Mouse (Mus musculus) MEL (cell line): Measurements from ENCODE around the gene Spire2. TPM values are rescaled to one million over a fixed set of nuclear protein-coding genes. Genes with fewer than 3 reads are reported as not detected.
A peak's percentile ranks its signal among the peaks of the same experiment; 100 is the strongest.

ENCODE experiments used
- DNase-seq: peaks from one replicate; pipeline ENCODE4 v3.0.0; 2011; ENCODE audit warnings: low read depth, low spot score
- H3K27ac ChIP-seq: 2 replicates; pipeline ENCODE4 v1.5.1; 2012; ENCODE audit warnings: low read depth, mild to moderate bottlenecking, control low read depth, low read length, moderate library complexity; ENCODE audit not compliant: control insufficient read depth
- H3K27me3 ChIP-seq, 2 experiments: fragments of 150-350 bp in 1 of 2; sonication (generic) in 1 of 2; 2 replicates each; pipeline ENCODE4 v1.6.1; 2012; ENCODE audit warnings: low read length in 2 of 2, mild to moderate bottlenecking in 2 of 2, improper control_type of control experiment in 1 of 2, moderate library complexity in 1 of 2; ENCODE audit not compliant: insufficient read depth in 2 of 2, control insufficient read depth in 1 of 2
- H3K36me3 ChIP-seq, 2 experiments: 2 replicates each; pipeline ENCODE4 v1.6.1; 2012 to 2014; ENCODE audit warnings: low read length in 2 of 2, improper control_type of control experiment in 1 of 2, inconsistent platforms in 1 of 2, mild to moderate bottlenecking in 1 of 2; ENCODE audit not compliant: insufficient read depth in 2 of 2, control insufficient read depth in 1 of 2
- H3K4me1 ChIP-seq, 2 experiments: fragments of 150-350 bp in 1 of 2; sonication (generic) in 1 of 2; 2 replicates each; pipeline ENCODE4 v1.6.1; 2012; ENCODE audit warnings: low read length in 2 of 2, improper control_type of control experiment in 1 of 2, mild to moderate bottlenecking in 1 of 2; ENCODE audit not compliant: insufficient read depth in 2 of 2, control insufficient read depth in 1 of 2
- H3K4me3 ChIP-seq, 2 experiments: fragments of 150-350 bp in 1 of 2; sonication (generic) in 1 of 2; 2 replicates each; pipeline ENCODE4 v1.5.1; 2012; ENCODE audit warnings: low read depth in 2 of 2, low read length in 2 of 2, mild to moderate bottlenecking in 2 of 2, moderate library complexity in 2 of 2, control low read depth in 1 of 2, improper control_type of control experiment in 1 of 2; ENCODE audit not compliant: control insufficient read depth in 1 of 2, insufficient read depth in 1 of 2
- H3K79me2 ChIP-seq: 2 replicates; pipeline ENCODE4 v1.6.1; 2012; ENCODE audit warnings: mild to moderate bottlenecking, low read length, moderate library complexity; ENCODE audit not compliant: control insufficient read depth, poor library complexity, insufficient read depth
- H3K9ac ChIP-seq: 2 replicates; pipeline ENCODE4 v1.6.1; 2012; ENCODE audit warnings: low read depth, mild to moderate bottlenecking, control low read depth, low read length, moderate library complexity; ENCODE audit not compliant: control insufficient read depth, poor library complexity, severe bottlenecking
- H3K9me3 ChIP-seq: fragments of 150-350 bp; sonication (generic); replicated peaks from 2 replicates; pipeline ENCODE4 v1.6.1; 2012; ENCODE audit warnings: mild to moderate bottlenecking, low read length, improper control_type of control experiment, moderate library complexity; ENCODE audit not compliant: insufficient read depth
- BHLHE40 ChIP-seq: IDR thresholded peaks from 2 replicates; pipeline ENCODE4 v1.6.1; 2012; ENCODE audit warnings: low read depth, mild to moderate bottlenecking, inconsistent platforms, low read length, improper control_type of control experiment, borderline replicate concordance
- CTCF ChIP-seq, 3 experiments: IDR thresholded peaks in 2 of 3; conservative IDR thresholded peaks in 1 of 3; 2 replicates each; pipeline ENCODE4 v1.5.1; 2011 to 2012; ENCODE audit warnings: low read length in 3 of 3, low read depth in 2 of 3, mild to moderate bottlenecking in 2 of 3, improper control_type of control experiment in 1 of 3, inconsistent platforms in 1 of 3, mixed read lengths in 1 of 3, moderate library complexity in 1 of 3; ENCODE audit not compliant: control insufficient read depth in 1 of 3, insufficient read depth in 1 of 3, poor library complexity in 1 of 3, severe bottlenecking in 1 of 3
- ETS1 ChIP-seq: IDR thresholded peaks from 2 replicates; pipeline ENCODE4 v1.6.1; 2012; ENCODE audit warnings: low read depth, mild to moderate bottlenecking, inconsistent platforms, low read length, improper control_type of control experiment, moderate library complexity
- HCFC1 ChIP-seq: IDR thresholded peaks from 2 replicates; pipeline ENCODE4 v1.6.1; 2012; ENCODE audit warnings: low read depth, mild to moderate bottlenecking, inconsistent platforms, low read length, improper control_type of control experiment, moderate library complexity
- MYC ChIP-seq: IDR thresholded peaks from 2 replicates; pipeline ENCODE4 v1.6.1; 2011; ENCODE audit warnings: low read depth, mild to moderate bottlenecking, low read length, improper control_type of control experiment, moderate library complexity
- NELFE ChIP-seq: IDR thresholded peaks from 2 replicates; pipeline ENCODE4 v1.6.1; 2011; ENCODE audit warnings: low read depth, low read length, improper control_type of control experiment
- NRF1 ChIP-seq: IDR thresholded peaks from 2 replicates; pipeline ENCODE4 v1.6.1; 2014; ENCODE audit warnings: low read depth, mild to moderate bottlenecking, inconsistent platforms, low read length, improper control_type of control experiment, moderate library complexity; ENCODE audit not compliant: poor library complexity, insufficient read depth, severe bottlenecking
- POLR2A ChIP-seq, 2 experiments: IDR thresholded peaks; 2 replicates each; pipeline ENCODE4 v1.6.1; 2011 to 2012; ENCODE audit warnings: low read length in 2 of 2, mild to moderate bottlenecking in 2 of 2, control low read depth in 1 of 2, improper control_type of control experiment in 1 of 2, low read depth in 1 of 2, moderate library complexity in 1 of 2; ENCODE audit not compliant: control insufficient read depth in 1 of 2, insufficient read depth in 1 of 2, poor library complexity in 1 of 2
- RAD21 ChIP-seq: IDR thresholded peaks from 2 replicates; pipeline ENCODE4 v1.6.1; 2011; ENCODE audit warnings: mild to moderate bottlenecking, low read depth, low read length, improper control_type of control experiment
- SIN3A ChIP-seq: IDR thresholded peaks from 2 replicates; pipeline ENCODE4 v1.6.1; 2012; ENCODE audit warnings: low read length, improper control_type of control experiment, inconsistent platforms
- SMC3 ChIP-seq: IDR thresholded peaks from 2 replicates; pipeline ENCODE4 v1.6.1; 2011; ENCODE audit warnings: low read depth, low read length, improper control_type of control experiment
- UBTF ChIP-seq: IDR thresholded peaks from 2 replicates; pipeline ENCODE4 v1.6.1; 2012; ENCODE audit warnings: low read depth, mild to moderate bottlenecking, inconsistent platforms, low read length, improper control_type of control experiment, moderate library complexity, borderline replicate concordance; ENCODE audit not compliant: insufficient read depth
- USF1 ChIP-seq: IDR thresholded peaks from 2 replicates; pipeline ENCODE4 v1.6.1; 2014; ENCODE audit warnings: low read depth, mild to moderate bottlenecking, inconsistent platforms, low read length, improper control_type of control experiment, moderate library complexity
- USF2 ChIP-seq, 2 experiments: IDR thresholded peaks; 2 replicates each; pipeline ENCODE4 v1.6.1; 2011 to 2012; ENCODE audit warnings: improper control_type of control experiment in 2 of 2, low read length in 2 of 2, borderline replicate concordance in 1 of 2, inconsistent platforms in 1 of 2, low read depth in 1 of 2, mild to moderate bottlenecking in 1 of 2; ENCODE audit not compliant: insufficient read depth in 1 of 2
- ZC3H11A ChIP-seq: IDR thresholded peaks from 2 replicates; pipeline ENCODE4 v1.6.1; 2012; ENCODE audit warnings: low read depth, mild to moderate bottlenecking, inconsistent platforms, low read length, improper control_type of control experiment
- ZKSCAN1 ChIP-seq: IDR thresholded peaks from 2 replicates; pipeline ENCODE4 v1.6.1; 2012; ENCODE audit warnings: low read depth, mild to moderate bottlenecking, inconsistent platforms, low read length, improper control_type of control experiment, moderate library complexity
- ZNF384 ChIP-seq: IDR thresholded peaks from 2 replicates; pipeline ENCODE4 v1.6.1; 2012; ENCODE audit warnings: low read depth, mild to moderate bottlenecking, inconsistent platforms, low read length, improper control_type of control experiment
- polyA plus RNA-seq, 2 experiments: library from polyadenylated mRNA; stranded (reverse) in 1 of 2; unstranded in 1 of 2; fragments of >175 nt in 1 of 2; fragments of >200 nt in 1 of 2; gene quantifications; 2 replicates each; pipeline versions ENCODE4 v1.2.1 to v1.2.4; 2012; ENCODE audit warnings: low replicate concordance in 2 of 2, low read depth in 1 of 2; ENCODE audit not compliant: insufficient read length in 2 of 2, insufficient read depth in 1 of 2, missing spikeins in 1 of 2
- total RNA-seq: library from RNA; depleted of rRNA; stranded (reverse); fragments of 300-350 nt; gene quantifications from 2 replicates; pipeline ENCODE4 v1.2.3, GENCODE M21; 2012

Spire2 gene
- total and polyA plus RNA-seq, 3 experiments = 1.1 to 5.4 TPM; not detected in 1

DNA sequence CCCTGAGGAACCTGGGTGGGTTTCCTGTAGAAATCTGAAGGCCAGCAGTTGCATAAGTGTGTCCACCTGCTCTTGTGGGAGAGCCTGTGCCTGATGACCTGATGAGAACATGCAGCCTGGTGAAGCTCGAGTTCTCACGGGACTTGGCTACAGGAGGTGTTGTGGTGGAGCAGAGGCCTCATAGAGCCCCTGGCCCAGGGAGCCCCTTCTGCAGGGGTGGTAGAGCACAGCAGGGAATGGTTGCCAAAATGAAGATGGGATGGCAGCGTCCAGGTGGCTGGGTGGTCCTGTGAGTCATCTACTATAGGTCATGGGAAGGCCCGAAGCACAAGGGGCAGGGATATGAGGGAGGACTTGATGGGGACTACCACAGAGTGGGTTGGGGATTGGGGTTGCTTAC lies 49.2 kb downstream of the Spire2 start:
- TF ChIP-seq CTCF (IDR thresholded peaks at IDR 0.05 in 2 of 3, conservative IDR thresholded peaks at IDR 0.05 in 1 of 3; ENCODE audit: control insufficient read depth in 1 of 3, insufficient read depth in 1 of 3, low read depth in 2 of 3, low read length in 3 of 3, poor library complexity in 1 of 3, severe bottlenecking in 1 of 3) (no peak), BHLHE40 (no peak), UBTF (no peak), POLR2A (IDR thresholded peaks at IDR 0.05; ENCODE audit: control insufficient read depth in 1 of 2, insufficient read depth in 1 of 2, low read depth in 1 of 2, low read length in 2 of 2, poor library complexity in 1 of 2) (no peak), ZKSCAN1 (no peak), SIN3A (no peak)
- no peak overlapping the region for H3K4me3 ChIP-seq
- peaks cover 0 to 4% of the 10 kb centered on the region in 2 experiments; a peak in 2 of 4 replicates for H3K36me3 ChIP-seq
- DNase-seq = no peak
- H3K27ac ChIP-seq = no peak overlapping the region
- no peaks in the 10 kb centered on the region for H3K27me3 ChIP-seq
- H3K79me2 ChIP-seq = peaks cover 7% of the 10 kb centered on the region; the same call in 1 of the 2 replicates
- no peak overlapping the region for H3K9ac ChIP-seq
- H3K4me1 ChIP-seq = no peaks in the 10 kb centered on the region
- no peaks in the 10 kb centered on the region for H3K9me3 ChIP-seq

DNA sequence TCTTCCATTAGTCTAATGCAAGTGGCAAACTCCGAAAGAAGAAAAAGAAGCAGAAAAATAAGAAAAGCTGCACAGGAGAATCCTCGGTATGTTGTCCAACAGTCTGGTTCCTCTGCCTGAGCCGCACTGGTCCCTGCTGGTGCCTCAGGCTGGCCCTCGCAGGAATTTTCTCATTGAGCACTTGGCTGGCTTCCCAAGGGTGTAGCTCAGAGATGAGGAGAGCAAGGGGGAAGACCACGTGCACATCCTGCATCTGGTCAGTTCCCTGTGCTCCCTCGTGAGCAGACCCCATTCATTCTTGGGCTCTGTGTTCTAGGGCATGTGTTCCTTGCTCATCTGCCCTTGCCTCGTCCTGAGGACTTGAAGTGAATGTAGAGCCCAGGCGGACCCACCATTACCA lies 50.0 kb downstream of the Spire2 start:
- H3K27ac ChIP-seq = no peak overlapping the region
- peaks cover 0 to 4% of the 10 kb centered on the region in 2 experiments; a peak in 2 of 4 replicates for H3K36me3 ChIP-seq

GRCm38 (mm10) chr8:123384883-123385540 lies 52.5 kb downstream of the Spire2 start:
- Histone ChIP-seq H3K27me3 (no peaks in the 10 kb centered on the region), H3K36me3 (peaks cover 0 to 8% of the 10 kb centered on the region in 2 experiments; a peak in 2 of 4 replicates), H3K4me1 (no peaks in the 10 kb centered on the region), H3K9me3 (no peaks in the 10 kb centered on the region), H3K9ac (no peak overlapping the region), H3K4me3 (no peak overlapping the region), H3K79me2 (0 out of 2 replicates have a peak, but pooled peaks cover under 1% of the 10 kb centered on the region), H3K27ac (no peak overlapping the region)
- DNase-seq = peak; percentile 63
- peak; percentile 18; the same call in 1 of the 2 replicates for TF ChIP-seq ZC3H11A
- peak; percentile 37; the same call in 1 of the 2 replicates for TF ChIP-seq SMC3
- peak; percentile 55 for TF ChIP-seq RAD21
- TF ChIP-seq HCFC1 = no peak
- TF ChIP-seq CTCF (IDR thresholded peaks at IDR 0.05 in 2 of 3, conservative IDR thresholded peaks at IDR 0.05 in 1 of 3; ENCODE audit: control insufficient read depth in 1 of 3, insufficient read depth in 1 of 3, low read depth in 2 of 3, low read length in 3 of 3, poor library complexity in 1 of 3, severe bottlenecking in 1 of 3) = peak; percentile 62 to 82 (median 79)
- peak; percentile 44; the same call in 1 of the 2 replicates for TF ChIP-seq USF1
- no peak for TF ChIP-seq USF2 (IDR thresholded peaks at IDR 0.05; ENCODE audit: borderline replicate concordance in 1 of 2, insufficient read depth in 1 of 2, low read depth in 1 of 2, low read length in 2 of 2)
- no peak for TF ChIP-seq ZNF384

More for the DNA sequence above, 50.0 kb downstream of the Spire2 start:
- no peak overlapping the region for H3K4me3 ChIP-seq
- no peaks in the 10 kb centered on the region for H3K27me3 ChIP-seq
- H3K9me3 ChIP-seq = no peaks in the 10 kb centered on the region
- no peak overlapping the region for H3K9ac ChIP-seq
- no peaks in the 10 kb centered on the region for H3K4me1 ChIP-seq
- peaks cover 7% of the 10 kb centered on the region; the same call in 1 of the 2 replicates for H3K79me2 ChIP-seq
- TF ChIP-seq MYC = no peak
- no peak for TF ChIP-seq ZNF384
- TF ChIP-seq NELFE = no peak
- no peak for TF ChIP-seq NRF1
- no peak for TF ChIP-seq ZKSCAN1
- no peak for TF ChIP-seq ETS1
- TF ChIP-seq ZC3H11A = no peak
- TF ChIP-seq, all 39 proteins: peak for 0
- no peak for DNase-seq
